Mouse (Mus musculus): ENCODE results near the gene Sephs2.
"Not testable (repeated sequence)": the region's sequence is repeated elsewhere in the genome, so short reads cannot be mapped to it uniquely, and the experiment has no call there.

Gene Sephs2

GRCm38 (mm10) chr7:127271093-127271492 is 2.8 kb downstream of the Sephs2 start:
- DNase-seq (ENCODE audit: low spot score in 2 of 2) = no peak

GRCm38 (mm10) chr7:127270666-127271065 is 3.2 kb downstream of the Sephs2 start:
- no peak for DNase-seq (ENCODE audit: low spot score in 2 of 2)

DNA sequence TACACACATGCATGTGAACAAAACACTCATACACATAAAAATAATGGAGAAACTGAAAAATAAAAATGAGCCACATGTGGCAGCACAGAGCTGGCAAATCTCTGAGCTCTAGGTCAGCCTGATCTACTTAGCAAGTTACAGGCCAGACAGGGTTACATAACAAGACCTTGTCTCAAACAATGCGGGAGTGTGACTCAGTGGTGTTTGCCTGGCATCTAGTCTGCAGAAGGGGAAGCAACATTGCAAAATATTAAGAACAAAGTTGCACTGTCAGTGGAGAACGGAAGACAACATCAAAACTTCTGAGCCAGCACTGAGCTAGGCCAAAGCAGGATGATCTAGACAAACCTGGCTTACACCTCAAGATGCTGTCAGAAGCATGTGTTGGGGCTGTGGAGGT is 3.6 kb downstream of the Sephs2 start:
- DNase-seq (ENCODE audit: low spot score in 2 of 2) = no peak

DNA sequence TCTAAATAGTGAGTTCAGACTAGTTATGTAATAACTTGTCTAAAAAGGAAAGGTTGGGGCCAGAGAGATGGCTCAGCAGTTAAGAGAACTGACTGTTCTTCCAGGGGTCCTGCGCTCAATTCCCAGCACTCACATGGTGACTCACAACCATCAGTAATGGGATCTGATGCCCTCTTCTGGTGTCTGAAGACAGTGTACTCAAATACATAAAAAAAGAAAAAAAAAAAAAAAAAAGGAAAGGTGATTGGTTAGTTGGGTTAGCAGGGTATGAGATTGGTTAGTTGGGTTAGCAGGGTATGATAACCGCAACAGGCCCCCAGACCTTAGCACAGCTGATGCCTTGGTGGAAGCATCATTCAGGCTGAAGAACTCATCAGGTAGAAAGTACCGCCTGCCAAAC is 10.3 kb downstream of the Sephs2 start:
- no peak for DNase-seq (ENCODE audit: low spot score in 2 of 2)

DNA sequence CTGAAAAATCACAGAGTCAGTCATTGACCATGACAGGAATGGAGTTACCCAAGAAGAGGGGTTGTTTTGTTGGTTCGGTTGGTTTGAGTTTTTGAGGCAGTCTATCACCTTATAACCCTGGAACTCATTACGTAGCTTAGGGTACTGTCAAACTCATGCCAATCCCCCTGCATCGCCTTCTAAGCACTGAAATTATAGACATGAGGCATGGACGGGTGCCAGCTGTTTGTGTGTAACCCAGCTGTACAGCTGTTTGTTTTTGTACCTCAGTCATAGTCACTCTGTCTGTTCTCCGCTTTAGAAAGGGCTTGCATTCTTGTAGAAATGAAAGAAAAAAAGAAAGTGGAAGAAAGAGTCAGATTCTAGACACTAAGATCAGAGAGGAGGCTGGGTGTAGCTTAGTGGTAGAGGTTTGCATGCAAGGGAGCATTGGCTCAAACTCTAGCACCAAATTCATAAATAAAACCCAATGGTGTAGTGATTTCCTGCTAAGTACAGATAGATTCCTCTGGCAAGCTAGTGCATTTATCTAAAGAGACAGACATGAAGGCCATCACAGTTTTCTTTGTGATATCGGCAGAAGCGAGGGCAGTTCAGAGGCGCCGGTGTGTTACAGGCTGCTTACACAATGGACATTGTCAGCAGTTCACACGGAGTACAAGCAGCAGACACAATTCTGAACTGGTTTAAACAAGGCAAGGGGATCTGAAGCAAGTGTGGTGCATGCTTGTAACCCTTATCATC is 11.5 kb downstream of the Sephs2 start:
- no peak for DNase-seq (ENCODE audit: low spot score in 2 of 2)

DNA sequence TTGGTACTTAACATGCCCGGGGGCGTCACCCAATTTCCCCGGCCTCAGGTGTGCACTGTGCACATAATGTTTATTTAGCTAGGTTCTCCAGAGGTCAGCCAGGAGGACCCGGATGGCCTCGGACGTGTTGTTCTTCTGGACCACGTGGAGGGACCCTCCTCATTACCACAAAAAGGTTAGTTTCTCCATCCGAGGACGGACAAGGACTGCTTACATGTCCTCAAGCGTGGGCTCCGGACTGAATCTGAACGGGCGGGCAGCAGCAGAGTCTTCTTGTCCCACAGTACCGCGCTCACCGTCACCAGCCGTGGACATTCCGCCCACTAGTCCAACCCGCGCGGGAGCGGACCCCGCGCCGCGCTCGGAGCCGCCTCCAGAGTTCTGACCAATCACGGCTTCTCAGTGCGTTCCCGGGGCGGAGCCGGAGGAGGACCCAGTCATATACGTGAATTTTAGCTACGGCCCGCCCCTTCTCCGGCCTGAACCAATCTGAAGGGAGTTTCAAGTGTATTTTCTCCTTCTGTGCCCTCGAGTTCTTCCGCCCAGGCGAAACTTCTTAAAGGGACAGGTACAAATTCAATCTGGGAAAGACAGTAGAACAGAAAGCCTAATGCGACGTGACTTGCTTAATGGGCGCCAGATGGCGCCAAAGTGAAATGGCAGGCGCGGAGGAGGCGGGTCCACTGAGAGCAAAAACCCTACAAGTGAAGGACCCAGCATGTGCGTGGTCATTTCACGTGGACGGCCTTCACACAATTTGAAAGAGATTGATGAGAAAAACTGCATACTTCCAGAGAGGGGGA is 13.3 kb downstream of the Sephs2 start, which contains the start of gene Dctpp1:
Dctpp1 (minus strand) TSS at position 401 of the 803 bp plus-strand sequence.
- DNase-seq (ENCODE audit: low spot score in 2 of 2) = peak; percentile 95

DNA sequence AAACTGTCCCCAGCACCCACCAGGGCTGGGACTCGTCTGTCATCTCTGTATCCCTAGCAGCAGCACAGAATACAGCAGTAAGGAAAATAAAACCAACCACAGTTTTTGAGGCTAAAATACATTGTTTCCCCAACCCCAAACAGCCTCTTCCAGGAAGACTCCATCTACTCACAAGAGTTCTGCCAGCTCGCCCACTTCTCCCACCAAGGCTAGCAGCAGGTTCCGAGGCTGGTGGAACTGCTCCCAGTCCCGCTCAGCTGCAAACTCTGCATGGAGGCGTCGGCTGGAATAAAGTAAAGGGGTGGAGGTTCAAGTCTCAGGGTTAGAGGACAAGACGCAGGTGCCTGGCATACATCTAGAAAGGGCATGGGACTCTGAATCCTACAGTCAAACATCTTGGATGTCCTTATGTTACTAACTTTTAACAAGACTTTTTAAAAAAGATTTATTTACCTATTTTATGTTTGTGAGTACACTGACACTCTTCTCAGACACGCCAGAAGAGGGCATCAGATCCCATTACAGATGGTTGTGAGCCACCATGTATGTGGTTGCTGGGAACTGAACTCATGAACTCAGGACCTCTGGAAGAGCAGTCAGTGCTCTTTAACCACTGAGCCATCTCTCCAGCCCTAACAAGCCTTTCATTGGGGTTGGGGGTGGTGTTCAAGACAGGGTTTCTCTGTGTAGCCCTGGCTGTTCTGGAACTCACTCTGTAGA is 14.5 kb downstream of the Sephs2 start:
- no peak for DNase-seq (ENCODE audit: low spot score in 2 of 2)

GRCm38 (mm10) chr7:127256518-127256917 is 17.3 kb downstream of the Sephs2 start:
- no peak for DNase-seq (ENCODE audit: low spot score in 2 of 2)

DNA sequence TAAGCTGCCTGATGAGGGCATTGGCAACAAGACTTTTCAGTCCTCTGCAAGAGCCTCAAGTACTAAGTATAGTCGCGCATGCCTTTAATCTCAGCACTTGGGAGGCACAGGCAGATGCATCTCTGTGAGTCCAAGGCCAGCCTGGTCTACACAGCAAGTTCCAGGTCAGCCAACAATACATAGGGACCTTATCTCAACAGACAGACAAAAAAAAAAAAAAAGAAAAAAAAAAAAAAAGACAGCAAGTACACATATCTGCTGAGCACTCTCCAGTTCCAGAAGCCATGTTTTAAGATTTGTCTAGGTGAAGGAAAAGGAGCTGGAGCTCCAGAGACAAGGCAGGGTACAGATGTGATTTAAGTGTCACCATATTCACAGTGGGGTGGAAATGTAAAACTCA is 17.9 kb downstream of the Sephs2 start:
- DNase-seq (ENCODE audit: low spot score in 2 of 2) = no peak

- DNase-seq (ENCODE audit: low spot score in 2 of 2) = no peak
Observed at GRCm38 (mm10) chr7:127255008-127255407, 18.8 kb downstream of the Sephs2 start.

- peak; percentile 84 to 91 for DNase-seq (ENCODE audit: low spot score in 2 of 2)
Observed at GRCm38 (mm10) chr7:127253821-127254769, 19.8 kb downstream of the Sephs2 start.

GRCm38 (mm10) chr7:127253341-127253740 is 20.5 kb downstream of the Sephs2 start:
- DNase-seq (ENCODE audit: low spot score in 2 of 2) = no peak

DNA sequence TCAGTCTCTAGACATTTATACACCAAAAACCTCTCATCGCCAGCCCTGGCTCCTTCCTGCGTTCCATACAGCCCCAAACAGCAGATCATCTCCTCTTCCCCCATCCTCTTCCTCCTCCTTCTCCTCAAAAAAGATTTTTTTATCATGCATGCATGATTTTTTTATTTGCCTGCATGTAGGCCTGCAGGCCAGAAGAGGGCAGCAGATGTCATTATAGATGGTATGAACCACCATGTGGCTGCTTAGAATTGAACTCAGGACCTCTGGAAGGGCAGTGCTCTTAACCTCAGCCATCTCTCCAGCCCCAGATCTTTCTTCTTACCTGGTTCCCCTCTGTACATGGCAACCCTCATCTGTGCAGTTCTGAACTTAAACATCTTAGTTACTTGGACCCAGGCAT is 21.4 kb downstream of the Sephs2 start:
- no peak for DNase-seq (ENCODE audit: low spot score in 2 of 2)

DNA sequence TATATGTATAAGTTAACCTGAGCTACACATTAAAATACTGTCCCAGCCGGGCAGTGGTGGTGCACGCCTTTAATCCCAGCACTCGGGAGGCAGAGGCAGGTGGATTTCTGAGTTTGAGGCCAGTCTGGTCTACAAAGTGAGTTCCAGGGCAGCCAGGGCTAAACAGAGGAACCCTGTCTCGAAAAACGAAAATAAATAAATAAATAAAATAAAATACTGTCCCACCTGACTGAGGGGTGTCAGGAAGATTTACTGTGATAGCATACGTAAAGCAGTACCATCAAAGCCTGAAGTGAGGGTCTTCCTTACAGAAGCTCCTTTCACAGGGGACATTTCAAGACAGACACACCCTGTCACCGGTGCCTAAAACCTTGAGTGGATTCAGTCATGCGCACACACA is 23.3 kb downstream of the Sephs2 start:
- DNase-seq (ENCODE audit: low spot score in 2 of 2) = not testable (repeated sequence)

DNA sequence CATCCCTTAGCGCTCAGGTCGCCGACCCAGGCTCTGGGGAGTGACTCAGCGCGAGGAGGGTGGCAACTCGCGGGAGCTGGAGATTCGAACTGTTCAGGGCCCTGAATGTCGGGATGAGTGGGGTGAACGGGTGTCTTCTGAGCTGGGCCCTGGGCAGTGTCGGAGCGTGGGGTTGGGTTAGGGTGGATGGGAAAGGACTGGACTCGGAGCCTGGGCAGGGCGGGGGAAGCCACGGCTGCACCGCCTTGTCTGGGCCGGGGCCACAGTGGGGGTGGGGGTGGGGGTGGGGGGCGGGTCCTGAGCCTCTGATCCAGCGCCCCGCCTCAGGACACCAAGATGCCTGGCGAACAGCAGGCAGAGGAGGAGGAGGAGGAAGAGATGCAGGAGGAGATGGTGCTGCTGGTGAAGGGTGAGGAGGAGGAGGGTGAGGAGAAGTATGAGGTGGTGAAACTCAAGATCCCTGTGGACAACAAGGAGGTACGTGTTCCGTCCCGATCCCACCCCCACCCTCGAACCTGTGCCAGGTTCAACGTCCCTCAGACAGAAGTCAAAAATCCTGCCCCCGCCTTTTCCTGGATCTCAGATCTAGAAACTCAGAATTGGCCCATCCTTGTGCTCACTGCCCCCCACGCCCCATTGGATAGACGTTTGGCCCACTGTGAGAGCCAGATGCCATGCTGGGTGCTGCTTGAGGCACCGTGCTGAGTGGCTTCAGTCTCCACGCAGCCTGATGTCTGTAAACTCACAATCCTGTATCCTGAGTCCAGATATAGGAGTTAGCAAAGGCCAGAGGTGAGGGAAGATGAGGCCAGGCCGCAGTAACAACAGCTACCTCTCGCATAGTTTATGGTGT is 29.0 kb downstream of the Sephs2 start:
- DNase-seq (ENCODE audit: low spot score in 2 of 2) = no peak

DNA sequence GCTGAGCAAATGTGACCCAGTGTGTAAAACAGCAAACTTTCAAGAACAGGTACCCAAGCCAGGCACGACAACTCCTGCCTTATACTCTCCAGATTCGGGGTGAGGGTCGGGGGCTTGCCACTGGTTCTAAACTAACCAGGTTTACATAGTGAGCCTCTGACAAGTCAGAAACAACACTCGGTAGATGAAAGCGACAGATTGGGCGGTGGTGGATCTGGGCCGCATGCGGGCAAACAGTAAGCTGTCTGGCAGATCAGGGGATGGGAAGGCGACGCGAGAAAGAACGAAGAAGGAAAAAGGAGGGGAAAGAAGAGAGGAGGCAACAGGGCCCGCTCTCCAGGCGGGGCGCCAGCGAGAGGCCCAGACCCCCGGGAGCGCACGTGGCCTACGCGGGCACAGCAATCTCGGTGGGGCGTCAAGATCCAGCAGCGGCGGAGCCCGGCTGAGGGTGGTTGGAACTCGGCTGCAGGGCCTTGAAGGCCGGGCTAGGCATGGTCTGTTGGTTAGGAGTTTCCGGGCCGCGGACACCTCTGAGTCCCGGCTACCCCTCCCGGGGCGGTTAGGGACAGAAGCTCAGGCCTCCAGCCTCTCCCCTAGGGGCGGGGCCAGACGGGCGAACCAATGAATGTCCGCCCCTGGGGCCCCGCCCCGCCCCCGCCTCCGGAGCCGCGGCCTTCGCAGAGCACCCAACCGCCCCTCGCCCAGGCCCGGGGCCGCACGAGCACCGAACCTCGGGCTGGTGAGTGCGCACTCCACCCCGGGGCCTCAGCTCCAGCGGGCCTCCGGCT is 29.8 kb downstream of the Sephs2 start, which contains the start of gene Zfp771:
Zfp771 (plus strand) TSS at position 405 of the 788 bp plus-strand sequence.
- DNase-seq (ENCODE audit: low spot score in 2 of 2) = peak; percentile 80 to 85

DNA sequence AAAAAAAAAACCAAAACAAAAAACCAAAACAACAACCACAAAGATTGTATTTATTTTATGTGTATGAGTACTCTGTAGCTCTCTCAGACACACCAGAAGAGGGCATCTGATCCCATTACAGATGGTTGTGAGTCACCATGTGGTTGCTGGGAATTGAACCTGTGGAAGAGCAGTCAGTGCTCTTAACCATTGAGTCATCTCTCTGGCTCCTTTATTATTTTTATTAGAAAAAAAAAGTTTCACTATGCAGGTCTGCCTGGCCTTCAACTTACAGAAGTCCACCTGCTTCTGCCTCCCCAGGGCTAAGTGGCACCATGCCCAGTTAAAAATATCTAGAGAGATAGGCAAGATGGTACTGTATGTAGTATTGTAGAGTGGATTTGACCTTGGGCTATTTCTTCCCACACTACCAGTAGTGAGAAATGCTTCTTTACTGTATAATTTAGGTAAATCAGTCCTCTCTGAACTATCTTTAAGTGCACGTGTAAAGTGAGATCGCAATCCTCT is 30.4 kb downstream of the Sephs2 start:
- no peak for DNase-seq (ENCODE audit: low spot score in 2 of 2)

GRCm38 (mm10) chr7:127234777-127235176 is 39.1 kb downstream of the Sephs2 start:
- no peak for DNase-seq (ENCODE audit: low spot score in 2 of 2)

GRCm38 (mm10) chr7:127233765-127234164 is 40.1 kb downstream of the Sephs2 start:
- no peak for DNase-seq (ENCODE audit: low spot score in 2 of 2)

Data from frontal cortex, postnatal 25 days (tissue).